Mouse (Mus musculus) kidney, adult 2 months (tissue): ENCODE measurements around the gene Srxn1. TPM values are rescaled to one million over a fixed set of nuclear protein-coding genes. Genes with fewer than 3 reads are reported as not detected.

Experiments used
- DNase-seq: peaks from one replicate; pipeline ENCODE4 v3.0.0; 2021
- H3K27ac ChIP-seq: fragments of 200-500 bp; 2 replicates; pipeline ENCODE4 v1.5.1; 2012; ENCODE audit warnings: low read depth, low read length, control low read depth, inconsistent platforms; ENCODE audit not compliant: insufficient read depth
- H3K27me3 ChIP-seq: fragments of 200-500 bp; replicated peaks from 2 replicates; pipeline ENCODE4 v1.6.1; 2012; ENCODE audit warnings: mild to moderate bottlenecking, moderate library complexity, low read length, inconsistent platforms; ENCODE audit not compliant: control insufficient read depth, insufficient read depth
- H3K36me3 ChIP-seq: fragments of 200-500 bp; 2 replicates; pipeline ENCODE4 v1.6.1; 2012; ENCODE audit warnings: mild to moderate bottlenecking, moderate library complexity, low read length, inconsistent platforms; ENCODE audit not compliant: control insufficient read depth, insufficient read depth
- H3K4me1 ChIP-seq: fragments of 200-500 bp; 2 replicates; pipeline ENCODE4 v1.6.1; 2011; ENCODE audit warnings: low read length; ENCODE audit not compliant: control insufficient read depth, insufficient read depth
- H3K4me3 ChIP-seq: fragments of 200-500 bp; 2 replicates; pipeline ENCODE4 v1.5.1; 2011; ENCODE audit warnings: mild to moderate bottlenecking, low read depth, low read length, control low read depth; ENCODE audit not compliant: insufficient read depth
- CTCF ChIP-seq: fragments of 200-500 bp; conservative IDR thresholded peaks from 2 replicates; pipeline ENCODE4 v1.5.1; 2011; ENCODE audit warnings: low read depth, mild to moderate bottlenecking, control low read depth, low read length, moderate library complexity, mixed read lengths; ENCODE audit not compliant: insufficient read depth, insufficient read length
- POLR2A ChIP-seq: fragments of 200-500 bp; IDR thresholded peaks from one replicate; pipeline ENCODE4 v1.6.1; 2011; ENCODE audit warnings: low read depth, low read length, control low read depth
- WGBS: fragments of 180-500 bp; shearing (Covaris S2); methylation state at CpG from one replicate; pipeline ENCODE4 v1.1.7; 2018; 5-methylcytosine and 5-hydroxymethylcytosine counted together
- polyA plus RNA-seq: library from polyadenylated mRNA; depleted of rRNA; stranded (reverse); fragments of >200 nt; gene quantifications from 2 replicates; pipeline ENCODE4 v1.2.3, GENCODE M21; 2012

The Srxn1 gene
- polyA plus RNA-seq, 1 experiment = 113 TPM

DNA sequence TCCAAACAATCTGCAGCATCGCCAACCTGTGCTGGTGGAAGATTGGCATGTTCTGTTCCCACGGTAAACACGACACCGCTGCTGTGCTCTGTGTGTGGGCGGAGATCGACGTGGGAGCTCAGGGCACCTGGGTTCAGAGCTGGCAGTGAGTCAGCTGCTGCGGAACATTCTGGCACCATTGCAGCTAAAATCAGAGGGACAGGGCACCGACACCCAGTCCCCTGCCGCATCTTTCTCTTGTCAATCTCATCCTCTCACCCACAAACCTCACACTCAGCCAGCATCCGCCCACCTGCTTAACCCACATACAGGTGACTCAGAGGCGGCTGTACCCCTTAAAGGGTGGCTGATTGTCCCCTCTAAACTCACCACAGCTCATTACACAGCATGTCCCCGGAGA lies 3.6 kb upstream of the Srxn1 start:
- DNase-seq = no peak
- H3K4me3 ChIP-seq = no peak overlapping the region
- TF ChIP-seq POLR2A = no peak
- TF ChIP-seq CTCF = no peak
- no peak overlapping the region for H3K27ac ChIP-seq
- no peaks in the 10 kb centered on the region for H3K36me3 ChIP-seq
- no peaks in the 10 kb centered on the region for H3K27me3 ChIP-seq
- peaks cover 10% of the 10 kb centered on the region; the same call in 1 of the 2 replicates for H3K4me1 ChIP-seq
- 50% methylated on average over 13 of the region's 13 CpGs for WGBS

DNA sequence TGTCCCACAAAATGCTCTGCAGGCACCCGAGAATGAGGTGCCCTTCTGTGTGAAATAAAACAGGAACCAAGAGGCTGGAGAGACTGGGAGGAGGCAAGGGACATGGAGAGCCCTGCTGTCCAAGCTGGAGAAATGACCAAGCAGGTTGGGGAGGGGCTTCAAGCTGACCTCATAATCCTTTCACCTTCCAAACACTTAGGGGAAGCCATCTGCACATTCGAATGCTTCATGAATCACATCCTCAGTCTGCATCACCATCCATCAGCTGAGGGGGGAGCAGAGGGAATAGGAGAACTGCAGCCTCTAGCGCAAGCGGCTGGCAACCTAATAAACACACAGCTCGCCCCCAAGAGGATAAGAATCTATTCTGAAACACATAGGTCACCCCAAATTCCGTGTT lies 2.9 kb upstream of the Srxn1 start:
- no peak overlapping the region for H3K27ac ChIP-seq
- no peak overlapping the region for H3K4me3 ChIP-seq
- no peak for DNase-seq
- 61% methylated on average over 6 of the region's 6 CpGs for WGBS
- H3K36me3 ChIP-seq = no peaks in the 10 kb centered on the region
- no peaks in the 10 kb centered on the region for H3K27me3 ChIP-seq
- peaks cover 12% of the 10 kb centered on the region; the same call in 1 of the 2 replicates for H3K4me1 ChIP-seq
- TF ChIP-seq POLR2A (no peak), CTCF (no peak)

GRCm38 (mm10) chr2:152104711-152105317 lies 502 bp upstream of the Srxn1 start:
- Histone ChIP-seq H3K27ac (peak overlapping the region; percentile 96), H3K27me3 (no peaks in the 10 kb centered on the region), H3K4me1 (peaks cover 12% of the 10 kb centered on the region; the same call in 1 of the 2 replicates), H3K4me3 (peak overlapping the region; percentile 76), H3K36me3 (no peaks in the 10 kb centered on the region)
- TF ChIP-seq POLR2A = no peak
- no peak for TF ChIP-seq CTCF
- WGBS = 15% methylated on average over 17 of the region's 17 CpGs
- DNase-seq = peak; percentile 32

- TF ChIP-seq POLR2A = no peak
- TF ChIP-seq CTCF = no peak
- Histone ChIP-seq H3K36me3 (no peaks in the 10 kb centered on the region), H3K27me3 (no peaks in the 10 kb centered on the region), H3K4me1 (peaks cover 12% of the 10 kb centered on the region; the same call in 1 of the 2 replicates), H3K27ac (peak overlapping the region; percentile 27; the same call in 1 of the 2 replicates), H3K4me3 (peak overlapping the region; percentile 76; the same call in 1 of the 2 replicates)
- 51% methylated on average over 3 of the region's 3 CpGs for WGBS
- DNase-seq = no peak
Observed at GRCm38 (mm10) chr2:152106225-152106595, 894 bp downstream of the Srxn1 start.

GRCm38 (mm10) chr2:152106597-152106996 lies 1.3 kb downstream of the Srxn1 start:
- peaks cover 12% of the 10 kb centered on the region; the same call in 1 of the 2 replicates for H3K4me1 ChIP-seq
- no peak overlapping the region; the same call in 1 of the 2 replicates for H3K27ac ChIP-seq
- WGBS = 94% methylated on average over 10 of the region's 10 CpGs
- H3K36me3 ChIP-seq = no peaks in the 10 kb centered on the region
- no peak for DNase-seq
- no peak for TF ChIP-seq CTCF
- no peak for TF ChIP-seq POLR2A
- no peak overlapping the region for H3K4me3 ChIP-seq
- no peaks in the 10 kb centered on the region for H3K27me3 ChIP-seq

DNA sequence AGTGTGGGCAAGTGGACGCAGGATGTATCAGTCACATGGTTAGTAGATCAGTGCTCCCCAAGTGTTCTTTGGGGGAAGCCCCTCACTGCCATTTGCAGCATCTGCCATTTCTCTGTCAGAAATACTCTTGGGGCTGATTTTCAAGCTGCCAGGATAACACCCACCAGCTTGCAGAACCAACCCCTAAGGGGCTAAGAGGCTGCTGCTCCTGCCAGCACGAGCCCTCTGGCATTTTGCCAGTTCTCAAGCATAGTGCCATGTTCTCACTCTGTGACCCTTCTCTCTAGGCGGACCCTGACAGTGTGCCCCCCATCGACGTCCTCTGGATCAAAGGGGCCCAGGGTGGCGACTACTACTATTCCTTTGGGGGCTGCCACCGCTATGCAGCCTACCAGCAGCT lies 3.4 kb downstream of the Srxn1 start:
- 71% methylated on average over 7 of the region's 7 CpGs for WGBS
- Histone ChIP-seq H3K36me3 (no peaks in the 10 kb centered on the region), H3K27me3 (no peaks in the 10 kb centered on the region), H3K4me3 (no peak overlapping the region), H3K27ac (no peak overlapping the region), H3K4me1 (peaks cover 12% of the 10 kb centered on the region; the same call in 1 of the 2 replicates)
- DNase-seq = no peak
- TF ChIP-seq POLR2A (no peak), CTCF (no peak)

DNA sequence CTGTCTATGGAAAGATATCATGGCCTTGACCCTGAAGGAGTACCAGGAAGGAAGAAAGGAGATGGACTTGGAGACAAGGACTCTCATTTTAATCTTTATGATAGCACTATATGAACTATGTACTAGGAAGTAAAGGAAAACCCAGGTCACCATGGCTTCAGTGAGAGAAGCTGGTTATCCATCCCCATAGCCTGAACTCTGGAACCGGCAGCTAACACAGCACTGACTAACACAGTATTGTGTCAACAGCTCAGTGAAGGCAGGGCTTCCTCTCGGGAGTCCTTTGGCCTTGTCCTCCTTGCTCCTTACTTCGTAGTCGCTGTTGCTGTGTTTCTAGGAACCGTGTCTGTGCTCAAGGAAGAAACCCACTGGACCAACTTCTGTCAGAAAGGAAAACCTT lies 4.1 kb downstream of the Srxn1 start:
- 75% methylated on average over 5 of the region's 5 CpGs for WGBS
- Histone ChIP-seq H3K27me3 (no peaks in the 10 kb centered on the region), H3K4me1 (peaks cover 12% of the 10 kb centered on the region; the same call in 1 of the 2 replicates), H3K27ac (no peak overlapping the region), H3K4me3 (no peak overlapping the region), H3K36me3 (no peaks in the 10 kb centered on the region)
- no peak for DNase-seq
- no peak for TF ChIP-seq POLR2A
- TF ChIP-seq CTCF = no peak

GRCm38 (mm10) chr2:152111311-152111710 lies 6.0 kb downstream of the Srxn1 start:
- DNase-seq = no peak
- TF ChIP-seq POLR2A = no peak
- no peak for TF ChIP-seq CTCF
- H3K27ac ChIP-seq = no peak overlapping the region
- H3K36me3 ChIP-seq = no peaks in the 10 kb centered on the region
- peaks cover 6% of the 10 kb centered on the region; the same call in 1 of the 2 replicates for H3K4me1 ChIP-seq
- 44% methylated on average over 2 of the region's 2 CpGs for WGBS
- no peak overlapping the region for H3K4me3 ChIP-seq
- H3K27me3 ChIP-seq = no peaks in the 10 kb centered on the region
